Mouse (Mus musculus): ENCODE measurements at regions not wholly inside any gene's neighbourhood (a gene's known extent, or its start where the extent isn't known, plus 50 kb on each side); places are given as distances from the start of the nearest gene placed in this dataset.

DNA sequence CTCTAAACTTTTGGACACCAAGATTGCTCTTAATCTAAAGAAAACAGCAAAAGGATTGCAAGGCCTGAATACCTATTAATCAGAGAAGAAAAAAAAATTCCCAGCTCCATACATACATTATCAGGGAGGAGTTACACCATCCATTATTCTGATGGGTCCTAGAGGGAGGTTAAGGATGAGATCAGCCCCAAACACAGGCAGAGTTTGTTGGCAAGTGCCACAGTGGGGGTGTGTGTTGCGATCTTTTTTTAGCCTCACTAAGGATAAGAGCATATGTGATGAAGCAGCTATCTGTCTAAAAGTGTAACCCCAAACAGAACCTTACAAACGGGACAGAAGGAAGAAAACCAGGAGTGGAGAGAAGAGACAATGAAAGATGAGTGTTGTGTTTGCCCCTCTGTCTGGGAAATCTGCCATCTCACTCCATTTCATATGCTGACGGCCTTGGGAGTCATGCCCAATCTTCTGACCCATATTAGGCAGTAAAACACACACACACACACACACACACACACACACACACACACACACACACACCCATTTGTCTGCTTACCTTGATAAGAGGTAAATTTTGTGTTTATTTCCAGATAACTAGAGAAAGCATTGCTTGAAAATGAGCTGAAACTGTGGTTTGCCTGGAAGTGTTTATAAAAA is 61.4 kb upstream of the Adamts9 start:
- DNase-seq, result no peak

DNA sequence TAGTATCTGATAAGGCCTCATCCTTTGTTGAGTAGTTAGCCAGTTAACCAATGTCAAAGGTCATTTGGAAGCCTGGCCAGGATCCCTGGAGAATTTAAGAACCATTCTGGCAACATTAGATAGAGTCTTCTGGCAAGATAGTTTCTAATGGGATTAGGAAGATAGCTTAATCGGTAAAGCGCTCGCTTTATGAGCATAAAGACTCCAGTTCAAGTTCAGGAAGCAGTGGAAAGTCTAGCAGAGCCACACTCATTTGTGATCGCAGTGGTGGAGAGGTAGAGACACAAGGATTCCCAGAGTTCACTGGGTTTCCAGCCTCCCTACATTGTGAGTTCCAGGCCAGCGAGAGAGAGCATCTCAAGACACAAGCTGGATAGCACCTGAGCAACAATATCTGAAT is 60.5 kb upstream of the Adamts9 start:
- DNase-seq, result no peak

DNA sequence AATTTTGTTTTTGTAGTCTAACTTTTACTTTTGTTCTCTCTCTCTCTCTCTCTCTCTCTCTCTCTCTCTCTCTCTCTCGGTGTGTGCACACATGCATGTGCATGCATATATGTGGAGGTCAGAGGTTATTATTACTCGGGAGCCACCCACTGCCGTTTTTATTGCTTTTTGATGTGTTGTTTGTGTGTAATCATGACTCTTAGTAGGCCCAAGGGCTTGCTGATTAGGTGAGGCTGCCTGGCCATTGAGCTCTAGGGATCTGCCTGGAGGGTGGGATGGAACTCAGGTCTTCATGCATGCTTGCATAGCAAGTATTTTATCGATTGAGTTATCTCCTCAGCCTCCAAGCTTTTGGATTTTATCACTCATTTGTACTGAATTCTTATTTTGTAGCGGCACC is 50.4 kb upstream of the Adamts9 start:
- DNase-seq, result no peak
